Mouse (Mus musculus) forebrain, embryonic 11.5 days (tissue): ENCODE measurements at regions not wholly inside any gene's neighbourhood (a gene's known extent, or its start where the extent isn't known, plus 50 kb on each side); places are given as distances from the start of the nearest gene placed in this dataset.
"Not testable (repeated sequence)": the region's sequence is repeated elsewhere in the genome, so short reads cannot be mapped to it uniquely, and the experiment has no call there.

ENCODE experiments used
- ATAC-seq: fragments of 200-750 bp; cut with Nextera tagmentation; replicated peaks from 2 replicates; pipeline ENCODE4 v1.8.0; 2017; ENCODE audit warnings: moderate TSS enrichment; ENCODE audit not compliant: low FRiP score
- DNase-seq: peaks from one replicate; pipeline ENCODE4 v3.0.0-alpha.2; 2017; ENCODE audit warnings: low spot score
- H3K27ac ChIP-seq: fragments of 300-500 bp; sonication (generic); 2 replicates; pipeline ENCODE4 v1.5.1; 2014; ENCODE audit warnings: low read depth, low read length
- H3K27me3 ChIP-seq: fragments of 300-500 bp; sonication (generic); 2 replicates; pipeline ENCODE4 v1.6.1; 2014; ENCODE audit warnings: mild to moderate bottlenecking, low read length, mixed read lengths; ENCODE audit not compliant: control insufficient read depth, insufficient read depth
- H3K36me3 ChIP-seq: fragments of 300-500 bp; sonication (generic); 2 replicates; pipeline ENCODE4 v1.6.1; 2014; ENCODE audit warnings: mild to moderate bottlenecking, low read length, moderate library complexity, mixed read lengths; ENCODE audit not compliant: control insufficient read depth, insufficient read depth
- H3K4me1 ChIP-seq: fragments of 300-500 bp; sonication (generic); replicated peaks from 2 replicates; pipeline ENCODE4 v1.6.1; 2014; ENCODE audit warnings: low read length, mixed read lengths; ENCODE audit not compliant: control insufficient read depth, insufficient read depth
- H3K4me2 ChIP-seq: fragments of 300-500 bp; sonication (generic); 2 replicates; pipeline ENCODE4 v1.6.1; 2014; ENCODE audit warnings: low read depth, mild to moderate bottlenecking, low read length, moderate library complexity, mixed read lengths; ENCODE audit not compliant: severe bottlenecking
- H3K4me3 ChIP-seq: fragments of 300-500 bp; sonication (generic); 2 replicates; pipeline ENCODE4 v1.5.1; 2014; ENCODE audit warnings: low read depth, low read length
- H3K9ac ChIP-seq: fragments of 300-500 bp; sonication (generic); 2 replicates; pipeline ENCODE4 v1.6.1; 2014; ENCODE audit warnings: low read length
- H3K9me3 ChIP-seq: fragments of 300-500 bp; sonication (generic); 2 replicates; pipeline ENCODE4 v1.6.1; 2016; ENCODE audit warnings: low read length, mixed read lengths; ENCODE audit not compliant: control insufficient read depth
- WGBS: fragments of 180-500 bp; shearing (Covaris S2); extraction: QIAGEN DNeasy Blood & Tissue Kit; methylation state at CpG from one replicate; pipeline ENCODE4 v1.1.7; 2014; 5-methylcytosine and 5-hydroxymethylcytosine counted together

DNA sequence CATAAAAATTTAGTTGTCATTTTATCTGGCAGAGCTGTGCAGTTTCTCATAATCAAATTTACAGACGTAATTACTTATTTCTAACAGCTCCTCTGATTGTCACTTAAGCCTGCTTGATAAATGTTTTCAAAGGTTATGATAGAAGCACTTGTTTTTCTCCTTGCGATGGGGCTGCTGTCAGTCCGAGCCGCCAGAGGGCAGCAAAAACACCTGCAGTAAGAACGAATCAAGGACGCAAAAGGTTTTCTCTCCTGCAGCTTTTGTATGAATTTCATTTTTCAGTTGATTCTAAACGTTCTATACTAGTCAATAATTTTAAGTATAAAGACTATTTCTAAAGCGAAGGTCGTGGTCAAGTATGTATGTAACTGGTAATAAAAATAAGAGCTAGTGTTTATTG lies 166.1 kb downstream of the AI429214 start:
- DNase-seq (peak; percentile 77), ATAC-seq (no peak)
- H3K4me3 ChIP-seq: no peak overlapping the region
- H3K4me1 ChIP-seq: no peaks in the 10 kb centered on the region
- H3K36me3 ChIP-seq: no peaks in the 10 kb centered on the region
- no peak overlapping the region for H3K27ac ChIP-seq
- no peaks in the 10 kb centered on the region for H3K27me3 ChIP-seq
- H3K9ac ChIP-seq: no peak overlapping the region
- WGBS: 9% methylated on average over 9 of the region's 9 CpGs
- no peak overlapping the region for H3K4me2 ChIP-seq
- H3K9me3 ChIP-seq: no peaks in the 10 kb centered on the region

DNA sequence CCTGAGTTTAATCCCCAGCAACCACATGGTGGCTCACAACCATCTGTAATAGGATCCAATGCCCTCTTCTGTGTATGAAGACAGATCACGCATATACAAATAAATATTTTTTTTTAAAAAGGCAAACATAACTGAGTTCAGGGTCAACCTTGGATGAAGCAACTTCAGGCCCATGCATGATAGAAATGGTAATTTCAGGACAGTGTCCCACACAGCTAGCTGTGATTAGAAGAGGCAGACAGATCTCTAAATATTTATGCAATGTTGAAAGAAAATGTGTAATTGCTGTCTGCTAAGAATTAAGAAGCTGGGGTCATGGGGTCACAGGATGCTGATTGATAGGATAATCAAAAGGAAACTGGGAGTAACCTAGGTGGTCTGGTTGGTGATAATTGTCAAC lies 203.5 kb downstream of the AI429214 start:
- no peak overlapping the region for H3K27ac ChIP-seq
- no peaks in the 10 kb centered on the region for H3K4me1 ChIP-seq
- H3K9me3 ChIP-seq: no peaks in the 10 kb centered on the region
- H3K4me3 ChIP-seq: no peak overlapping the region
- WGBS: 84% methylated on average over 1 of the region's 1 CpGs
- H3K4me2 ChIP-seq: no peak overlapping the region
- H3K9ac ChIP-seq: no peak overlapping the region
- no peaks in the 10 kb centered on the region for H3K36me3 ChIP-seq
- ATAC-seq (no peak), DNase-seq (no peak)
- no peaks in the 10 kb centered on the region for H3K27me3 ChIP-seq

DNA sequence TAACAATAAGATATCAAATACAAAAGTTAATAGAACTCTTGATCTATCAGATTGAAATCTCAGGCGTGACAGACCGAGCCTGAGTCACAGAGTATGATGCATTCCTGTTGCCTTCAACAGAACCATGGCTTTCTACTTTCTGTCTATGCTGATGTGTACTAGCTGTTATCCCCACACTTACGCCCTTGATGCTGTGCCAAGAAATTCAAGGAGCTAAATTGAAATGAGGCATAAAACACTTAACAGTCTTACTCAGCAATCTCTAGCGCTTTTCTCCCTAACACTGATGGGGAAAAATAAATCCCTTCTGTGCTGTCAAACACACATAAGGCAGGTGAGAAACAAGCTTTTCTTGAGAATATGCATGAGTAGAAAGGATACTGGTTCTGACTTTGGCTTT lies 222.5 kb downstream of the AI429214 start:
- Histone ChIP-seq H3K27ac (no peak overlapping the region), H3K4me1 (no peaks in the 10 kb centered on the region), H3K4me2 (no peak overlapping the region), H3K36me3 (no peaks in the 10 kb centered on the region), H3K4me3 (no peak overlapping the region), H3K9me3 (no peaks in the 10 kb centered on the region), H3K27me3 (no peaks in the 10 kb centered on the region), H3K9ac (no peak overlapping the region)
- ATAC-seq (no peak), DNase-seq (no peak)
- 90% methylated on average over 4 of the region's 4 CpGs for WGBS

DNA sequence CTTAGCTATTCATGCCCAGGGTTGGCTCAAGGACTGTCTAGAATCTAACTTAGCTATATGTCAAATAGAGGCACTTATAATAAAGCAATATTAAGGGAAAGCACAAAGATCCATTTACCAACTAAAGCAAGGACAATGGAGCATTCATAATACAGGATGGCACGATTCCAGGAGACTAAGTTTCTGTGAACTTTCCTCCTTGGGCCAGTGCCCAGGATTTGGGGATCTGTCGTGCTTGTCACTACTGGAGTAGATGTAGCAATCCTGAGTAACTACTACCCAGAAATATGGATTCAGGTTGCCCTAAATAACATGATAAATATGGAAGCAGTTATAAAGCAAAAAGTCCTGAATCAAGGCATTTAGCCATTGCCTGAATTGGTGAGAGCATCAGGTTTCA lies 233.7 kb downstream of the AI429214 start:
- Histone ChIP-seq H3K4me1 (no peaks in the 10 kb centered on the region), H3K27ac (no peak overlapping the region), H3K4me2 (no peak overlapping the region), H3K4me3 (no peak overlapping the region), H3K27me3 (no peaks in the 10 kb centered on the region), H3K9me3 (no peaks in the 10 kb centered on the region), H3K36me3 (no peaks in the 10 kb centered on the region), H3K9ac (no peak overlapping the region)
- DNase-seq (no peak), ATAC-seq (no peak)
- 85% methylated on average over 2 of the region's 2 CpGs for WGBS

DNA sequence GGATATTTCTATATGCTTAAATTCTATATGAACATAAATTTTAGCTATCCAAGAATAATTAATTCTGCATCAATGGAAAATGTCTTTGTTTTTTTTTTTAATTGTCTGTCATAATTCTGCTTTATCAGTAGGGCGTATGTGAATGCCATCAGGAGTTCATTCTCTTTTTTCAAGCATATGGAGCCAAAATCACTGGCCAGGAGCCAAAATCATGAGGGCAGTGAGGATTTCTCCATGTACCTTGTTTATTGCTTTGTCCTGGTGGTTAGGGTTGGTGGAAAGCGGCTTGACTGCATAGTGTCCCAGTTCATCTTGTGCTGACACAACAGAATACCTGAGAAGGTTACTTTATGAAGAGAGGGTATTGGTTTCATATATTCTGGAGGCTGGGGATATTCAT lies 243.9 kb downstream of the AI429214 start:
- no peaks in the 10 kb centered on the region for H3K36me3 ChIP-seq
- no peaks in the 10 kb centered on the region for H3K9me3 ChIP-seq
- 94% methylated on average over 2 of the region's 2 CpGs for WGBS
- no peak overlapping the region for H3K4me2 ChIP-seq
- DNase-seq (no peak), ATAC-seq (no peak)
- no peak overlapping the region for H3K27ac ChIP-seq
- no peaks in the 10 kb centered on the region for H3K27me3 ChIP-seq
- H3K4me3 ChIP-seq: no peak overlapping the region
- H3K4me1 ChIP-seq: no peaks in the 10 kb centered on the region
- no peak overlapping the region for H3K9ac ChIP-seq

DNA sequence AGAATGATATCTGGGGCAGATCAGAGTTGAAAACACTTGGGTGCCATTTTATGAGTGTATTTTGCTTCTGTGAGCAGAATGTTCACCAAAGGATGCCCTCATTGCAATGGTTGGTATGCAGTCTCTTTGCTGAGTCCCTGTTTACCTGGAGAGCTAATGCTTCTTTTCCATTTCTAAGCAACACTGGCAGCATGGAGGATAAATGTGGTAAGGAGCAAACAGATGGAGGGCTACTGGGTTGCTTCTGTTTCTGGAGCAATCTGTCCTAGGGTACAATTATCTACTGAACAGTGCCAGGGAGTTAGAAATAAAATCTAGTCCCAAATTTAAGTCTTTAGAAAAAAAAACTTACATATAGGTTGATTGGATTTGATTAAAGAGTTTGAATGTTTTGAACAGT lies 245.9 kb downstream of the AI429214 start:
- no peak for ATAC-seq

DNA sequence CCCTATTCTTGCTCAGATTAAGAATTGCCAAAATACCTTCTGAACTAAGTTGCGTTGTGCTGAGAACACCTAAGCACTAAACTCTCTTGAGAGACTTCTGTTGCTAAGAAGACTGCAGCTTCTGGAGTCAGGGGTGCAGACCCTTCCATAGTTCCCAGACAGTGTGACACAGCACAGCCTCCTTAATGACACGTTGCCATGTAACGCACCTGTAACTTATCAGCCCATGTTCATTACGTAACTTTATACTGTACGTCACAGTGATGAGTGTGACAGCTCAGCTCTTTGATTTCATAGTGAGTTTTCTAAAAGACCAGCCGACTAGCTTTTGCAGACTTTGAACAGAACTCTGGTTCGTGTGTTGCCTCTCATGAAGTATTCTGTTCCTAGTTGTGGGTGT lies 257.8 kb downstream of the AI429214 start:
- not testable (repeated sequence) for H3K4me1 ChIP-seq, DNase-seq, H3K27ac ChIP-seq, H3K27me3 ChIP-seq, H3K9ac ChIP-seq, H3K9me3 ChIP-seq, H3K4me2 ChIP-seq, ATAC-seq, H3K4me3 ChIP-seq, H3K36me3 ChIP-seq
- WGBS: 91% methylated on average over 7 of the region's 7 CpGs

More for the DNA sequence above, 245.9 kb downstream of the AI429214 start:
- Histone ChIP-seq H3K9me3 (no peaks in the 10 kb centered on the region), H3K4me3 (no peak overlapping the region), H3K36me3 (no peaks in the 10 kb centered on the region), H3K4me1 (no peaks in the 10 kb centered on the region), H3K27ac (no peak overlapping the region), H3K9ac (no peak overlapping the region), H3K27me3 (no peaks in the 10 kb centered on the region), H3K4me2 (no peak overlapping the region)
- no peak for DNase-seq

DNA sequence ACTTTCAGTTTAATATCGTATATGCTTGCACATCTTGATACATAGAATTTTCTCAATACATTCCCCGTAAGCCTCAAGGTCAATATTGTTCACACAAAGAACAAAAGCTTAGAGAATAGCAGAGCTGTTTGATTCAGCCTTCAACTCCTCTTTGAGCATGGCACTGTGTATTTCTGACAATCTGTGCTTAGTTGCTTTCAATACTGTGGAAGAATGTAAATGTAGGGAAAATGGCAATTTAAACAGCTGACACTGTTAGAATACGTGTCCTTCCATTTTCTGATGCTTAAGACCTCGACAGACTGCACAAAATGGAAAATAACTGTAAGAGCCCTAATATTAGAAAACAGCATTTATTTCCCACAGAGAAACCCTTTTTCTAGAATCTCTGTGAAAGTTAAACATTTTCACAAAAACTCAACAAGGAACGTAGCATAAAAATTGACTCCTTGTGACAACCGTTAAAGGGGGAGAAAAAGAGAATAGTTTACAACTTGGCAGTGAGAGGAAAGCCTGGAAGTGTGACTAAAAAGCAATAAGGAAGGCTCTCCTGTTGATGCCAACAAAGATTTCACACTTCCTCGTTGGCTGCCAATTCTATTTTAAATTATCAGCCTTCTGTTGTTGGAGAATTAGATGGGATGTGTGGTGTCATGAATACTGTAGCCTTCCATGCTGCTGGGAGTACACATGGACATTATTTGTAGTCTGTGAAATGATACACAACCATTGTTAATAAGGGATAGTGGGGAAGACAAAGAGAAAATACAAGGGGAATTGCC lies 297.9 kb downstream of the AI429214 start:
- Histone ChIP-seq H3K27ac (no peak overlapping the region), H3K9ac (no peak overlapping the region), H3K4me1 (no peaks in the 10 kb centered on the region), H3K4me2 (no peak overlapping the region), H3K4me3 (no peak overlapping the region), H3K36me3 (no peaks in the 10 kb centered on the region), H3K27me3 (no peaks in the 10 kb centered on the region), H3K9me3 (no peaks in the 10 kb centered on the region)
- ATAC-seq (no peak), DNase-seq (no peak)
- 86% methylated on average over 7 of the region's 7 CpGs for WGBS
